Mouse (Mus musculus) heart, postnatal 0 days (tissue): ENCODE data around the gene Actbl2.

Source experiments
- CTCF ChIP-seq: IDR thresholded peaks from 2 replicates; pipeline ENCODE4 v1.5.1; 2016; ENCODE audit warnings: antibody characterized with exemption, control low read depth, low read depth
- EP300 ChIP-seq: IDR thresholded peaks from 2 replicates; pipeline ENCODE4 v1.6.1; 2016; ENCODE audit warnings: antibody characterized with exemption, low read depth

GRCm38 (mm10) chr13:111263186-111263585, 8.4 kb downstream of the Actbl2 start:
- no peak for TF ChIP-seq EP300
- no peak for TF ChIP-seq CTCF
